Mouse (Mus musculus): ENCODE measurements around the gene Gnat1. TPM values are rescaled to one million over a fixed set of nuclear protein-coding genes. Genes with fewer than 3 reads are reported as not detected.
A peak's percentile ranks its signal among the peaks of the same experiment; 100 is the strongest.

The Gnat1 gene
- polyA plus RNA-seq (2012; rRNA removed): 0.24 TPM in 1 of 2 replicates, not detected in the other

DNA sequence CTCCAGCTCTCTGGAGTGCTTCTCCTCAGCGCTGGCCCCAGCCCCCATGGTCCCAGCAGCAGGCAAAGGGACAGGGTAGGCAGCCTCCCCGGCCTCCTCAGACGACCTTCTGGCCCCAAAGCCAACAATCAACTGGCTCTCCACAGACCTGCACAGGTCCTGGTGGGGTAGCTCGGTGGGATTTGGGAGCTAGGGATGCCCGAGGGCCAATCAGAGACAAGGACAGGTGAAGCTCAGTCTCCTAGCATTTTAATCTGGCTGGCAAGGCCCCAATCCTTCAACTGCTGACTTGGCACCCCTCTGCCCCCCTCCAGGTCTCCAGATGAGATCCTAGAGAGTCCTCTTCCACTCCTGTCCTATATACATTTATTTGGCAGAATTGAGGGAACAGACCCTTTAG is at the start of gene Gnat1:
TSS of gene Gnat1 (minus strand) at position 212 of the 400 bp plus-strand sequence.
- no peak for DNase-seq (ENCODE audit: low read depth)

DNA sequence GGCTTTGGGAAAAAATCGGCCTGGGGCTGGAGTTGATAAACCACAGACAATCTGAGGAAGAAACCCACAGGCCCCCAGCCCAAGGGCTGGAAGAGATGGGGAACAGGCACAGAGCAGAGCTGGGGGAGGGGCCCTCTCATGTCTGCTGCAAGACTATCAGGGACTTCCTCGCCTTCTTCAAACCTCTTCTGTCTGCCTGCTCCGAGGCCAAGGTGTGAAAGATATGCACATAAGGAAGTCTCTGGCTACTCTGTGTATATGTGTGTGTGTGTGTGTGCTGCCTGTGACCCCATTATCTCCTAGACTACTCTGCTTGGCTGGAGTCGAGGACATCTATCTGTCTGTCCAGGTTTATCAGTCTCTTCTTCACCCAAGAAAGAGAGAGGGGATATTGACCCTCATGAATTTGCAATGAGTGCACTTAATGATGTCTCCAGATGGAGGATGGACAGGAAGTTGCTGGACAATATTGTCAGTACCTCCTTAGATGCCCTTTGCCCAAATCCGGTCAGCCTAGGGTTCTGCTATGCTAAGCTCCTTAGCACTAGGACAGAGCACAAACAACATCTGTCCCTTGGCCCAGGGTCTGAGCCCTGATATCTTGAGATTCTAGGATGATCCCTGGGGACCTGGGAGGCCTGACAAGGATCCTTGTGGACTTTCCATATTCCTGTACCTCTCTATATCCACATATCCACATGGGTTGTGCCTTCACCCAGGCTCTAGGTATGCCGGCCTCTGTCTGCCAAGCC is 49.6 kb upstream of the Gnat1 start:
- DNase-seq (ENCODE audit: low read depth): no peak

DNA sequence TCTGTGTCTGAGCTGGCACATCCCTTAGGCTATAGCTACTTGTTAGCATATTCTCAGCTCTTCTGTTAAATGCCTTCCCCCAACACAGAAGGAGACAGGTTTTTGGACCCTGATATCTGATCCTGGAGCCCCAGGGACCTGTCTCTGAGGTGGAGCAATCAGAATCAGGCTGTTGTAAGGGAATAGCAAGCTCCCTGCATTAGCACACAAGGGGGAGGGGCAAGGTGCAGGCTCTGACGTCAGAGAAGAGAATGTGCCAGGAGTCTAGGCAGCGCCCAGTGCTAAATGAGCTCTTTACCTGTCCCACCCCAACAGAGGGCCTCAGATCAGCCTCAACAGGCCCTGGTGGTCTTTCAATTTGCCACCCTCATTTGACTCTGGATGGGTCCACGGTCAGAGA is 47.5 kb upstream of the Gnat1 start:
- DNase-seq (ENCODE audit: low read depth): no peak

GRCm38 (mm10) chr9:107724796-107725195 is 45.3 kb upstream of the Gnat1 start:
- no peak for DNase-seq (ENCODE audit: low read depth)

DNA sequence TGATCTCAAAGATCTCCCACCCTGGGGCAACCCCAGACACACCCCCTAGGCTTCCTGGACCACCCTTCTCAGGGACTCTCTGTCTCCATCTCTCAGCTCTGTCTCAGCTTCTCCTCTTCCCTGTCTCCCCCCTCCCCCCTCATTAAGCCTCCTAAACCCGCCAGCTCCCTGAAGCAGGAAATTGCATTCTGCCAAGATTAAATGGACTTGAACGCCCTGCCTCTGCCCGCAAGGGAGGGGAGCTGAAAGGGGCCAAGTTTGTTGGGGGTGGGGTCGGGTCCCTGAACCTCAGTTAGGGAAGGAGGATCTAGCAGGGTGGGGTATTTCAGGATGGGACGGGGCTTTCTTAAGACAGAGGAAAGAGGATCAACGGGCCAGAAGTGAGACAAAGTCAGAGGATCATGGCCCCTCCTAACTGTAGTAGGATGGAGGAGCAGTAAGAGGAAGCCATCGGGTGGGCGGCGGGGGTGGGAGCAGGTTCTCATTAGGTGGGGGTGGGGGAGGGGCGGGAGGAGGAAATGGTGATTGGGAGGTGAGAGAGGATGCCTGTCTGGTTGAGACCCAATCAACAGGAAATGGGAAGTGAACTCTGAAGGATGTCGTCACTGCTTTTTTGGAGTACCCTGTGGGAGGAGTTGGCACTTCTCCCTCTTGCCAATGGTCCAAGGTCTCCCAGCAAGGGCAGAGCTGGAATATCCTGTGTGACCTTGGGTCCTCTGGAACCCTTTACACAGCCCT is 44.5 kb upstream of the Gnat1 start:
- DNase-seq (ENCODE audit: low read depth): no peak

DNA sequence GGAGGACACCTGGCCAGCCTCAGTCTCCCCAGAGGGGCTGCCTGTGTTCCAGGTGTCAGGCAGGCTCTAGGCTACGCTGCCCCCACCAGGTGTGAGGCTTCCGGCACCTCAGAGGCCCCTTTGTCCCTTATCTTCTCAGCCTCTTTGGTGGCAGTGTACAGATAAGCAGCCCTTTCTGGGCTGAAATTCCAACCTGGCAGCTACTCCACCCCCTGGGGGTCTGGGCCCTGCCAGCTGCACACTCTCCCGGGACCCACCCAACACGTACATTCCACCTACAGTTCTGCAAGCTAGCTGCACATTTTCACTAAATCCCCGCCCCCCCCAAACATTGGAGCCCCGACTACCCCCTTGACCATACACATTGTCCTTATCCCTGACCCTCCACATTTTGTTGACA is 43.8 kb upstream of the Gnat1 start:
- no peak for DNase-seq (ENCODE audit: low read depth)

- no peak for DNase-seq (ENCODE audit: low read depth)
Measured at GRCm38 (mm10) chr9:107718781-107719540, 39.4 kb upstream of the Gnat1 start.

DNA sequence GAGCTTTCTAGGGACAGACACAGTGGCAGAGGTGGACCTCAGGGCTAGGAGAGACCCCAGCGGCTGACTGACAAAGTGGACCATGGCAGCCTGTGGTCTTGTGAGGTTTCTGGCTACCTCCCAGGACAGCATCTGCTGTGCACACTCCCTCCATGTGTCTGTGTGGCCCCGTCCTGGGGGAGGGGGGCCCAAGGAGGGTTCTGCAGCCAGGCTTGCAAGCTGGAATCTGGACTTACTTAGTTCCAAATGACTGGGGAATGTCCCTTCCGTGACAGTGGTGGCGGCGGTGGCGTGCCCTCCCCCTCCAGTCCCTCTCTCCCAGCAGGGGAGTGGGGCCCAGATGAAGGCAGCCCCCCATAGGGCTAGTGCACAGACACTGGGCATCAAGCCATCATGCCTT is 37.4 kb upstream of the Gnat1 start:
- DNase-seq (ENCODE audit: low read depth): no peak

- no peak for DNase-seq (ENCODE audit: low read depth)
Measured at GRCm38 (mm10) chr9:107715632-107716031, 36.1 kb upstream of the Gnat1 start.

GRCm38 (mm10) chr9:107714221-107714952 is 34.9 kb upstream of the Gnat1 start:
- DNase-seq (ENCODE audit: low read depth): peak; percentile 69

DNA sequence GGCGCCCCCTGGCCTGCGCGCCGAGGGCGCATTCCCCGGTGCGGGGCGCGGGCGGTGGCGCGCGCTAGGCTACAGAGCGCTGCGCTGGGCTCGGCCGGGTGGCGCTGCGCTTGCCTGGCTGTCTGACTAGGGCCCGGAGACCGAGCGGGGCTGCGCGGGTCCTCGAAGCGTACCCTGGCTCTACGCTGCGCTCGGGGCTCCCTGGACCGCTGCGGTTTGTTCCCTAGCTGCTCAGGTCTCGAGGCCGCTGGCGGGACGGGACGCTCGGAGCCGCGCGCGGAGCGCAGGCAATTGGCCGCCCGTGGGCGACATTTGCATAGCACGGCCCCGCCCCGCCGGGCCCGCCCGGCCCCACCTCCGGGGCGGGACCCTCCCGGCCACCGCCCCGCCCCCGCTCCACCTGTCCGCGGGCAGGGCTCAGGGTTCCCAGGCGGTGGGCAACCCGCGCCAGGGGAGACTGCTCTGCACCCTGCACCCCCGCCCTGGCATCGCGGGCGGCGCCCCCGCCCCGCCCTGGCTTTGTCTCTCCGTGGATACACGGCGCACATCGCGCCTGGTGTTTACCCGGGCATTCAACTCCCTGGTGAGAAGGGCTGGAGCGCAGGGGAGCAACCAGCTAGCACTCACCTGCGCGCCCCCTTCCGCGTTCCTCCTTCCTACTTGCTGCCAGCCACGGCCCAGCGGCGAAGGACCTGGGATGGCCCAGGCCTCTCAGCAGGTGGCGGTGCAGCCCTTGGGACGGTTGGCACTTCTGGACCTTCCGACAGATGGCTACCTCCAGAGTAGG is 30.4 kb upstream of the Gnat1 start, which contains the start of gene Sema3f:
TSS of gene Sema3f (minus strand) at position 779 of the 787 bp plus-strand sequence.
- no peak for DNase-seq (ENCODE audit: low read depth)

- no peak for DNase-seq (ENCODE audit: low read depth)
Measured at GRCm38 (mm10) chr9:107709096-107709696, 29.7 kb upstream of the Gnat1 start.

GRCm38 (mm10) chr9:107708439-107709095 is 29.1 kb upstream of the Gnat1 start:
- DNase-seq (ENCODE audit: low read depth): no peak

- no peak for DNase-seq (ENCODE audit: low read depth)
Measured at GRCm38 (mm10) chr9:107707701-107708438, 28.4 kb upstream of the Gnat1 start.

GRCm38 (mm10) chr9:107706781-107707211 is 27.3 kb upstream of the Gnat1 start:
- no peak for DNase-seq (ENCODE audit: low read depth)

- DNase-seq (ENCODE audit: low read depth): no peak
Measured at GRCm38 (mm10) chr9:107703337-107704122, 24.0 kb upstream of the Gnat1 start.

GRCm38 (mm10) chr9:107702606-107703185 is 23.2 kb upstream of the Gnat1 start:
- DNase-seq (ENCODE audit: low read depth): no peak

DNA sequence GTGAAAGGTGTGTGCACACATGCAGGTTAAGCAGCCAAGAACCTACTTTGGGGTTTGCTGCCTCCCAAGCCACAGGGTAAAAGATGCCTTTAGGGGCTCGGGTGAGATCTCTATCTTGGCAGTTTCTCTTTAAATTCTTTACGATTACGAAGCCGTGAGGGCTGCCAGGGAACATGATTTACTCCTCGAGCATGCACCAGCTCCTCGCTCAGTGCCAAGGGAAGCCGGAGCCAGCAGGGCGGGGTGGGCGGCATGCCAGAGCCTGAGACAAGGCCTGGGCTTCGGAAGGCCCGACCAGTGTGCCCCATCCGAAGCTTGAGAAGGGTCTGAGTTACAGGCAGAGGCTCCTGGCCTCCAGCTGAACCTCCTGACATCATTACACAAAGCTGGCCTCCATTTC is 22.1 kb upstream of the Gnat1 start:
- no peak for DNase-seq (ENCODE audit: low read depth)

Data from gonadal fat pad, adult 2 months (tissue).